18 mouse cellular contexts compared by ENCODE assay signal in genomic region chr8:78944367-78944766, GRCm38 (mm10).
"Had no signal": no experiment of that assay in that cellular context is flagged by ENCODE, and none has a peak within 500 bp of the region (broad histone marks: within the 10 kb centered on the region; RNA-seq: fewer than 3 reads in every experiment).

No protein-coding gene starts in this region.

- H3K36me3 ChIP-seq: midbrain, embryonic 10.5 days; midbrain, embryonic 12.5 days; neural tube, embryonic 13.5 days; neural tube, embryonic 15.5 days had no signal

- H3K4me1 ChIP-seq: midbrain, embryonic 10.5 days; midbrain, embryonic 12.5 days; neural tube, embryonic 13.5 days; neural tube, embryonic 15.5 days had no signal

- DNase-seq: lung, adult 18-20 months; lung, embryonic 14.5 days; lung, postnatal 10 days; lung, postnatal 4 days; midbrain, embryonic 14.5 days; retina, postnatal 1 day; right cerebral cortex, postnatal 14 days; right cerebral cortex, postnatal 4 days; spleen, adult 18-20 months; thymus, adult 18-20 months; thymus, postnatal 14 days; thymus, postnatal 36 days had no signal

- ATAC-seq: midbrain, embryonic 16.5 days had no signal

- H3K27me3 ChIP-seq: midbrain, embryonic 12.5 days; neural tube, embryonic 13.5 days; neural tube, embryonic 15.5 days had no signal

- H3K9me3 ChIP-seq: midbrain, embryonic 10.5 days; midbrain, embryonic 12.5 days; neural tube, embryonic 13.5 days; neural tube, embryonic 15.5 days had no signal

- H3K4me2 ChIP-seq: lung, embryonic 14.5 days; midbrain, embryonic 12.5 days; neural tube, embryonic 13.5 days; neural tube, embryonic 15.5 days had no signal

- H3K27ac ChIP-seq: midbrain, embryonic 10.5 days; midbrain, embryonic 12.5 days; neural tube, embryonic 13.5 days; neural tube, embryonic 15.5 days had no signal

- H3K9ac ChIP-seq: lung, embryonic 14.5 days; midbrain, embryonic 12.5 days; neural tube, embryonic 13.5 days; neural tube, embryonic 15.5 days had no signal

- H3K4me3 ChIP-seq: midbrain, embryonic 10.5 days; midbrain, embryonic 12.5 days; myocyte; neural tube, embryonic 13.5 days; neural tube, embryonic 15.5 days had no signal
